Mouse (Mus musculus): ENCODE results near the gene Pde4c.

The Pde4c gene

DNA sequence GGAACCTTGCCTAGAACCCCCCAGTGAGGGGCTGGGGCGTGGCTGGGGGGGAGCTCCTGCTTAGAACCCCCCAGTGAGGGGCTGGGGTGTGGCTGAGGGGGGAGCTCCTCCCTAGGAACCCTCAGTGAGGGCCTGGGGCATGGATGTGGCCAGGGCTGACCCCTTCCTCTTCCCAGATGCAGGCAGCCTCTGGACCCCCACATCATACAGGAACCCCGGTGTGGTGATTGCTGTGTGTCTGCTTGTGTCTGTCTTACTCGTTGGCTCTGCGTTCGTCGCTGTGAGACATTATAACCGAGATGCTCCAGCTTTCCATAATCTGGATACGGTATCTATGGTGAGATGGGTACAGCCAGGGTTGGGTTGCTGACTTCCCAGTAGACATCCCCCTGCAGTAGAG is 1.9 kb upstream of the Pde4c start:
- no peak for DNase-seq

- DNase-seq = no peak
These were observed 696 bp downstream of the Pde4c start for GRCm38 (mm10) chr8:70724216-70724615.

DNA sequence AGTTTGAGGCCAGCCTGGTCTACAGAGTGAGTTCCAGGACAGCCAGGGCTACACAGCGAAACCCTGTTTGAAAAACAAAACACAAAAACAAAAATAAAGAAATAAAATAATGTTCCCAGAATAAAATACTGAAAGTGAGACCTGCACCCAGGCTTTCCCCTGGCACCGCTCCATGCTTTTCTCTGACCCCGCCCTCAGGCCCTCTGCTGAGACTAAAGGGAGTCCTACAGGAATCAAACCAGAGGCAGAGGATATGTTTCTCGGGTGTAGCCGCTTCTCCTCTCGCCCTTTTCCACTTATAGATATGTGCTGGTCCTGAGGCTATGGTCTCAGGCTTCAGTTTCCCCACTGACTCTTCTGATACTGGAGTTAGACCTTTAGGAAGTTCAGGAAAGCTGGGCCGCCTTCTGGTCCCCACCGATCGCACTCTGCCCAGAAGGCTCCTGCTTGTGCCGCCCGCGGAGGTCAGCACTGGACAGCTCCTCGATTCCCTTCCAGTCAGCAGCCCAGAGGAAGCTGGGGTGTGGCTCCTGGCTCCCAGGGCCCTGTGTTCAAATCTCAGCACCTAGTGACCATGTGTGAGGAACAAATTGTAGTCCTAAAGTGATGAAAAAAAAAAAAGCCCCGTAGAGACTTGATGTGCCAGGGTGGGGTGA is 2.4 kb downstream of the Pde4c start:
- peak; percentile 67 for DNase-seq

- no peak for DNase-seq
These were observed 3.2 kb downstream of the Pde4c start for GRCm38 (mm10) chr8:70726721-70727120.

DNA sequence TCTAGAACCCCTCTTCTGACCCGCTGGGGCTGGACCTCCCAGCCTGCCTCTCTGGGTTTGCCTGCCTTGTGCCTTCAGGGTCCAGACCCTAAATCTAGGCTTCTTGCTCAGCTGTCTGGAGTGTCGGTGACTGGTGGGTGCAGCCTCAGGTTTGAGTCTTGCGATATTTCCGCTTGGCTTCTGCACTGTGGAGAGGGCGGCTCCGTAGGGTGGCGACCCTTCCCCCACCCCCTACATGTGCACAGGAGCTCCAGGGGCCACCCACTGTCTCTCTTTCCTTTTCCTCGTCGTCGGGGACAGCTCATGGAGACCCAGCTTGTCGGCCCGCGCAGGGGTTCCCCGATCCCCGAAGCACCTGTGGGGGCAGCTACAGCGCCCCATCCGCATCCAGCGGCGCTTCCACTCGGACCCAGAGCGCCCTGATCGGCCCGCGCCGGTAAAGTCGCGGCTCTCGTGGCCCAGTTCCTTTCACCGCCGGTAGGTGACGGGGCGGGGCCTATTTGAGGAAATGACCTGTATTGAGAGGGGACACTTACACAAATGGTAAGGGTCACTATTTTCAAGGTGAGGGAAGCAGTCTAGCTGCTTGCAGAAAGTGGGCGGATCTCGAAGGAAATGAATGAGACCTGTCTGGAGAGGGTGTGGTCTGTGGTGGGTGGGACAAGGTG is 6.4 kb downstream of the Pde4c start:
- no peak for DNase-seq

GRCm38 (mm10) chr8:70730956-70731355 is 7.4 kb downstream of the Pde4c start:
- no peak for DNase-seq

DNA sequence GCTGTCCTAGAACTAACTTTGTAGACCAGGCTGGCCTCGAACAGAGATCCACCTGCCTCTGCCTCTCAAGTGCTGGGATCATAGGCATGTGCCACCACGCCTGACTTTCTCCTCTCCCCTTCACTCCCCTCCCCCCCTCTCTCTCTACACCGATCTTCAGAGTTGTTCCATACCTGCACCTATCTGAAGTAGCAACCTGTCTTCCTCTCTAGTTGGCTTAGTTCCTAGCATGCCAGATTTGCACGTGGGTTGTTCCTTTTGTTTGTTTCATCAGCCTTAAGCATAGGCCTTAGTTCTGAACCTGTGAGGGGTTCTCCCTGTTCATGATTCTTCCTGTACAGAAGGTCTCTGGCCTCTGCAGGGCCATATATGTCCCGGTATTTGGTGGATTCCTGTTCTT is 14.2 kb downstream of the Pde4c start:
- no peak for DNase-seq

DNA sequence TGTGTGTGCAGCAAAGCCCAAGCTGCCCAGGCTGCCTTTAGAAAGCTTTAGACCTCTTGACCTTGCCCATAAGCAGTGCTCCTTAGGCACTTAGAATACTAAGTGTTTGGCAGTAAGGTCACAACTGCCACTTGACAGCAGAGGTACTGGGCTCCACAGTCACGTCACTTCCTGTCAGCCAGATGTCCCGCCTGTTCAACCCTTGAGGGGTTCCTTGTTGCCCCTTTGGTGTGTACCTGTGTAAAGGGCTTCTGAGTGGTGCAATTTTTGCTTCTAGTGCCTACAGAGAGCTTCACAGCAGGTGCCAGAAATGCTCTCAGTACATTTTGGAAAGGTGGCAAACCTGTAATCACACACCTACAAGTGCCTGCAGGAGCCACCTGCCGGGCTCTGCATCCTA is 14.7 kb downstream of the Pde4c start:
- peak; percentile 54 for DNase-seq

- no peak for DNase-seq
These were observed 18.1 kb downstream of the Pde4c start for GRCm38 (mm10) chr8:70741661-70742060.

DNA sequence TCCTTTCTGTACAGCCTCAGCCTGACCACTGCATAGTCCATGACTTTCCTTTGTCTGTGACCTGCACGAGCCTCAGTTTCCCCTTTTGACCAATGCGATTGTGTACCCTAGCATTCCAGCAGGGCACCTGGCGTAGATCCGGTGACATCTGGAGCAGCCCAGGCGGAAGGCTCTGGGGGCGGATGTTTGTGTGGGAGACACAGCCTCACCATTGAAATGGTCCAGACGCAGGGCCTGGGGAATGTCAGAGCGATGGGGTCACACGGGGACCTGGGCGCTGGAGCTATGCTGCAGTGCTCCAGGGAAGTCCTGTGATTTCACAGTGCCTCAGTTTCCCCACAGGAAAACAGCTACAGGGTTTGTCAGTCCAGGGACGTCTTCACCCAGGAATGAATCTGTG is 18.7 kb downstream of the Pde4c start:
- DNase-seq = no peak

DNA sequence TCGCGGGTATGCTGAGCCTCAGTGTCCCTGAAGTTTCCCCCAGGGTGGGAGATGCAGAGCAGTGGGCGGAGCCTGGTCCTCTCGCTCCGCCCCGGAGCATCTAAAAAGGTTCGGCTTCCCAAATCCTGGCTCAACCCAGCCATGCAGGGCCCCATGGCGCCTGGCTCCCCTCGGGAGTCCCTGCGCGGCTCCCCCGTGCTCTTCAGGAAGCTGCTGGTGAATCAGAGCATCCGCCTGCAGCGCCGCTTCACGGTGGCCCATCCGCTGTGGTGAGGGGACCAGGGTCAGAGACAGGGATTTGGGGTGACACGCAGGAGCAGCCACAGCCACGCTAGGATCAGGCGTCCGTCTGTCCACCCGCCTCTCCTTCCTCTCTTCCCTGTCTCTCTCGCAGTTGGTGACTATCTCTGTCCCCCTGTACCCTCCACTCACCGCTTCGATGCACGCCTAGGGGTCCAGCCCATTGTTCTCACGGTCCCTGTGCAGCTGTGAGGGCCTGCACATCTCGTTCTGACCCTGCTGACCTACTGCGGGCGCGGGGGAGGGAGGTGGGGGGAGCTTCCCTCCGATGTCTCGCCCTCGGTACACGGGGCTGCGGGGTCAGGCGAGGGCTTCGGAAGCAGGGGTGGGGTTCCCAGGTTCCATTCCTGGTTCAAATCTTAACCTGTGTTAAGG is 19.6 kb downstream of the Pde4c start:
- no peak for DNase-seq

- peak; percentile 54 for DNase-seq
These were observed 20.4 kb downstream of the Pde4c start for GRCm38 (mm10) chr8:70743656-70744590.

- DNase-seq = no peak
These were observed 21.3 kb downstream of the Pde4c start for GRCm38 (mm10) chr8:70744806-70745205.

- DNase-seq = no peak
These were observed 22.2 kb downstream of the Pde4c start for GRCm38 (mm10) chr8:70745691-70746220.

DNA sequence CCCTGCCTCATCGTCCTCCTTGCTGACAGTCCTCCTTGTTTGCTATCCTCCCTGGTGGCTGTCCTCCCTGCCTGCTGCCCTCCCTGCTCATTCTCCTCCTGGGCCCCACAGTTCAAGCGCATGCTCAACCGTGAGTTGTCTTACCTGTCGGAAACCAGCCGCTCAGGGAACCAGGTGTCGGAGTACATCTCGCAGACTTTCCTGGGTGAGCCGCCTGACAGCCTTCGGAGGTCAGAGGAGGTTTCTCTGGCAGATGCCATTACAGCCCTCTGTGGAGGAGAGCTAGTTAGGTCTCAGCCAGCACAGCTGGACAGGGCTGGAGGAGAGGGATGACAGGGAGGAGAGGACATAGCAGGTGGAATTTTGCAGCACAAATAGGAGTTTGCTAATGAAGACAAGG is 23.2 kb downstream of the Pde4c start:
- no peak for DNase-seq

DNA sequence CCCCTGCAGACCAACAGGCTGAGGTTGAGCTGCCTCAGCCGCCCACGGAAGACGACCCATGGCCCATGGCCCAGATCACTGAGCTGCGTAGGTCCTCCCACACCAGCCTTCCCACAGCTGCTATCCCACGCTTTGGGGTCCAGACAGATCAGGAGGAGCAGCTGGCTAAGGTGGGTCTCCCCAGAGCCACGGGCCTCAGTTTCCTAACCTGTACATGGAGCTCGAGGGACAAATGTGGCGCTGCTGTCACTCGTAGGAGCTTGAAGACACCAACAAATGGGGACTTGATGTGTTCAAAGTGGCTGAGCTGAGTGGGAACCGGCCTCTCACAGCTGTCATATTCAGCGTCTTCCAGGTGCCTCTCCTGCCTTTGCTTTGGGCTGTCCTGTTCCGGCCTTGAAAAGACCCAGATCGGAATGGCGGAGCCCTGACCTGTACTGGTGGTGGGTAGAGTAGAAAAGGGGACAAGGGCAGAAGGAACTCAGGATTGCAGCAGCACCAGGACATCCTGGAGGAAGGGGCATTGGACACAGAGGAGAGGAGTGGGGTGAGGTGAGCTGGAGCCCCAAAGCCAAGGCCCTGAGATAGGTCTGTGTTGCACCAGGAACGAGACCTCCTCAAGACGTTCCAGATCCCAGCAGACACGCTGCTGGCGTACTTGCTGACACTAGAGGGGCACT is 23.8 kb downstream of the Pde4c start:
- DNase-seq = no peak

GRCm38 (mm10) chr8:70748246-70749096 is 25.0 kb downstream of the Pde4c start:
- no peak for DNase-seq

- DNase-seq = no peak
These were observed 25.7 kb downstream of the Pde4c start for GRCm38 (mm10) chr8:70749097-70749674.

DNA sequence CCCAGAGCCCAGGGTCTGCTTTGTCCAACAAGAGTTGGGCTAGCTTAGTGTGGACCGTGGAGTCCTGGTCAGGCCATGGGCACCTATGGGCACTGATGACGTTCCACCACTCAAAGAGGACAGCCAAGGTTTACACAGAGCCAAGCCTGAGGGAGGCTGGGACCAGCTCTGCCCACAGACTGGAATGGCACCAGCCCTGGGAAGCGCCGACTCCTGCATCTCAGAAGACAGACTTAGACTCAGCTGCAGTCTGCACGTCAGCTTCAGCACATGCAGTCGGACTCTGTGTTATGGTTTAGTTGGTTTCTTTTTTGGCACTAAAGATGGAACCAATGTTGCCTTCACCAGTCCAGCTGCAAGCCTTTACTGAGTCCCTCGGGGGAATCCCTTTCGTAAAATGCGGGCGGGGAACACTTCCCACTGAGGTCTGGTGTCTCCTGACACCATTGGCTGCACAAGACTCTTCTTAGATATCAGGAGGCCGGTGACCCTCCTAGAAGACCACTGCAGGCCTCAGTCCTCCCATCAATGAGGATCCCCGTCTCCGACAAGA is 26.7 kb downstream of the Pde4c start:
- DNase-seq = no peak

- DNase-seq = peak; percentile 88
These were observed 28.7 kb downstream of the Pde4c start for GRCm38 (mm10) chr8:70752000-70752764.

All from lung, postnatal 14 days (tissue).